Mouse (Mus musculus): ENCODE data around the gene Cd24a.
A peak's percentile ranks its signal among the peaks of the same experiment; 100 is the strongest.

Gene Cd24a

DNA sequence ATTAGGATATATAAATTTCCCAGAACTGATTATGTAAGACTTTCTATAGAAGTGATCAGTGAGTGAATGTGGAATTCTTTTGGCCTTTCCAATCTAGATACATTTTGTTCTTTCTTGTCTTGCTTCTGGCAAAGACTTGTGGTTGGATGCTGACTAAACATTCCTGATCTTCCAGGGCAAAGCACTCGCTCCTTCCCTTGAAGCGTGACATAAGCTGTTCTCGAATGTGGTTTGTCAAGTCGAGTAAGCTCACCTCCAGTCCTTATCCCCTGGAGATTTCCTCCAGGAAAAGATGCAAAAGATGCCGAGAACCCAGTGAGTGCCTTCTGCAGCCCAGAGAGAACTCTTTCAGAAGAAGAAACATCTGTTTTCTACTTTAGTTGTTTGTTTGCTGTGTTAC is 51.1 kb downstream of the Cd24a start:
- DNase-seq (ENCODE audit: low read depth, low spot score), result peak; percentile 12

GRCm38 (mm10) chr10:43629857-43630256 is 51.8 kb downstream of the Cd24a start:
- no peak for DNase-seq (ENCODE audit: low read depth, low spot score)

DNA sequence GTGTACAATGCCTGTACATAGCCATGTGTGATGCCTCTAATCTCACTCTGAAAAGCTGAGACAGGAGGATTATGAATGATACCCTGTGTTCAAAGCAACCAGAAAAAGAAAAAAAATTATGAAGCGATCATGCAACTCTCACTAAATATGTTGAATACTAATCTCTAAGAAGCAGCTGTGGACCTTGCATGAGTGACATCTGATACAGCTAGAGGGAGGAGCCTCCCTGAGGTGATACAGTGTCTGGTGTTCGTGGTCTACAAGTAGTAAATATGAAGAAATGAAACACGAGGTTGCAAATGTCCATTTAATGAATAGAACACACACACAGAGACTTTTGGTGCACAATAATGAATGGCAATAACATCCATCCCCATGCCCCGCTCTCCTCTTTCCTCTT is 52.5 kb downstream of the Cd24a start:
- DNase-seq (ENCODE audit: low read depth, low spot score), result no peak

DNA sequence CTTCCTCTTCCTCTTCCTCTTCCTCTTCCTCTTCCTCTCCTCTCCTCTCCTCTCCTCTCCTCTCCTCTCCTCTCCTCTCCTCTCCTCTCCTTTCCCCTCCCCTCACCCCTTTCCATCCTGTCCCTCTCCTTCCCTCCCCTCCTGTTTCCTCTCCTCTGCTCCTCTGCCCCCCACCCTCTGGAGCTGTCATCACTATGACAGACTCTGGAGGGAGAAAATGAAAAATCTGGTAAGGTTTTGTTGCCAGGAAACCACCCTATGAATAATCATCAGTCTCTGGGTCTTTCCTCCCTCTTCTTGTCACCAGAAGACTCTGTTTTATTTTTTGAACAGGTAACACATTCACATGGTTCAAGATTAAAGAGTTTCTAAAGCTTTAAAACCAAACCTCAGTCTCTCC is 53.0 kb downstream of the Cd24a start:
- peak; percentile 21 for DNase-seq (ENCODE audit: low read depth, low spot score)

- DNase-seq (ENCODE audit: low read depth, low spot score), result no peak
Measured at GRCm38 (mm10) chr10:43631639-43632354, 53.7 kb downstream of the Cd24a start.

- DNase-seq (ENCODE audit: low read depth, low spot score), result no peak
Measured at GRCm38 (mm10) chr10:43633117-43633516, 55.0 kb downstream of the Cd24a start.

All from brain, adult 2 months (tissue).